Mouse (Mus musculus) hindlimb bud, embryonic 11.5 days (tissue): ENCODE measurements around the gene Tchp.

ENCODE experiments used
- DNase-seq: peaks from one replicate; pipeline ENCODE4 v3.0.0-alpha.2; 2012; ENCODE audit warnings: low read depth, low spot score; ENCODE audit errors: extremely low spot score

The Tchp gene

DNA sequence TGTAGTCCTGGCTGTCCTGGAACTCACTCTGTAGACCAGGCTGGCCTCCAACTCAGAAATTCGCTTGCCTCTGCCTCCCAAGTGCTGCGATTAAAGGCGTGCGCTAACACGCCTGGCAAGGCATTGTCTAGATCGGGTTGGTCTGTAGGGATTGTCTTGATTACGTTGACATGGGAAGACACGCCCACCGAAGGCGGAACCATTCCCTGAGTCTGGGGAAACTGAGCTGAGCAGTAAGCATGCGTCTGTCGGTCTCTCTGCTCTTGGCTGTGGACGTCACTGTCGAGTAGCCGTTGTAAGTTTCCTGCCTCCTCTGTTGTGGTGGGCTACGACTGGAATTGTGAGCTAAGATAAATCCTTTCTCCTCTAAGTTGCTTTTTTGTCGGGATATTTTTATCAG is 10.6 kb upstream of the Tchp start:
- DNase-seq: no peak

DNA sequence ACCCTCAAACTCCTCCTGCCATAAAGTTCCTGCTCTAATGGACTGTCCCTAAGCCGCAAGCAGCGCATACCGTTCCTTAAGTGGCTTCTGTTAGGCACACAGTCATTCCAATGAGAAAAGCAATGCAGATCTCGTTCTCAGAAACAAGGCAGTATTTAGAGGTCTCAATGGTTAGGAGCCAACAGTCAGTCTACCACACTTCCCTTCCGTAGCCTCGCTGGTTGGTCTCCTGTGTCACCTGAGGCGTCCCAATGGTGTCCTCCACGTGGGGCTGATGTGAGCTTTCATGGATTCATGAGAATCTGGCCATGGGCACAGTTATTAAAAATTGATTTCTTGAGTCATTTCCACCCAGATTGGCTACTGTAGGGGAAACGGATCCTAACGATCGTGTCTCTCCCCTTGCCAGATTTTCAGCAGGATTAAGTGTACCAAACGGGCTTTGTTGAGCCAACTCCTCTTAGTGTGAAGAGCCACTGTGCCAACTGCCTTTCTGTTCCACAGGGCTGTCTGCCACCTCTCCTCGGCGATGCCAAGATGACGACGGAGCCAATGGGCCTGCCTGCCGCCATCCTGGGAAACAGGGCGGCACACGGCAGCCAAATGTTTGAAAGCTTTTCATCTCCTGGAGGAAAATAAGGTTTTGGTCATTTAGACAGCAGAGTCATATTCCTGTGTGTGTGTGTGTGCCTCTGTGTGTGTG is 9.4 kb upstream of the Tchp start:
- no peak for DNase-seq

DNA sequence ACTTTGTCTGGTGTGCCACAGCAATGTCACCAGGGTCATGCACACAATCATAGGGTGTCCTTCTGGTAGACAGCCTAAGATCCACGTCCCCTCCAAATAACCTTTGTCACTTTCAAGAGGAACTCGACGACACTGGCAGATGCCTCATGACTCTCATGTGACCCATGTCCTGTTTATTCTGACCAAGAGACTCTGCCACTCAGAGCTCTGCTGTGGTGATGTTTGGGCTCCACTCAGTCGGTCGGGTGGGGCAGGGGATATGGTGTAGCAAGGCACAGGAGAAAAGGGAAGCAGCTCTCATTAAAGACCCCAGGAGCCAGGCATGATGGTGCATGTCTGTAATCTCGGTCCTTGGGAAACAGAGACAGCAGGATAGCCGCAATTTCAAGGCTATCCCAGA is 8.5 kb upstream of the Tchp start:
- DNase-seq: no peak

DNA sequence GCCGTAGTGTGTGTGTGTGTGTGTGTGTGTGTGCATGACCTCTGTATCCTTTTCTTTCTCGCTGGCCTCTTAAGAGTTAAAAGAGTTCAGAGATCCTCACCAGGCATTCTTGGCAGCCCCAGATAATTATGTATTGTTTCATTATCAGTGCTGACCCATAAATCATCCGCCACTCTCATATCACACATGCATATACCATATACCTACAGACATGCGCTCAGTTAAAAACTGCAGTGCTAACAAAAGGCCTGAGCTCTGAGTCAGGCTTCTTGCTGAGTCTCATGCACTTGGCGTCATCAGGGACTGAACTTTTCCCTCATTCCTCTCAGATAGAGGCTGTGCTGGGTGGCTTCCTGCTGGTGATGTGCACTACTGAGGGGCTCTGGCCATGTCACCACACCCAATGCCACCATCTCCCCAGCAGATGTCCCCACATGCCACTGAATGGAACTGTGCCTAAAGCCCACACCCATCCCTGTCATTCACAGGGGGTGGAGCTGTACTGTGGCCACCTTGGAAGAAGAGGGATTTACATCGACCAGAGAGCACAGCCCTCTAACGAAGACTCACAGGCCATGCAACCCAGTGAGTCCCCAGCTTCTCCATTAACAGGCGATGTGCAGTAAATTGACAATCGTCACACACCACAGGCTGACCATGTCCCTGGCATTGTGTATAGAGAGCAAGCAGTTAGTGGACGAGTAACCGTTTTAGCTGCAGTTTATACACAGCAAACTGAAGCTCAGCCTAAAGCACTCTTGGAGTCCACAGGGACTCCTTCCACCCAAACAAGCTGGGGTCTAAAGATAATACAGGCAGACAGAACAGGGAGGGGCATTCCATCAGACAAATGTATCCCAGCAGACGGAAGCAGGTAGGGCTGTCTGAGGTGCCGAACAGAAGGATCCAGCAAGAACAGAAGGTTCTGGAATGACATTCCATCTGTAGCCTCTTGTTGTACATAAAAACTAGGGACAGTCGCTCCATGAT is 4.9 kb upstream of the Tchp start:
- DNase-seq: no peak

DNA sequence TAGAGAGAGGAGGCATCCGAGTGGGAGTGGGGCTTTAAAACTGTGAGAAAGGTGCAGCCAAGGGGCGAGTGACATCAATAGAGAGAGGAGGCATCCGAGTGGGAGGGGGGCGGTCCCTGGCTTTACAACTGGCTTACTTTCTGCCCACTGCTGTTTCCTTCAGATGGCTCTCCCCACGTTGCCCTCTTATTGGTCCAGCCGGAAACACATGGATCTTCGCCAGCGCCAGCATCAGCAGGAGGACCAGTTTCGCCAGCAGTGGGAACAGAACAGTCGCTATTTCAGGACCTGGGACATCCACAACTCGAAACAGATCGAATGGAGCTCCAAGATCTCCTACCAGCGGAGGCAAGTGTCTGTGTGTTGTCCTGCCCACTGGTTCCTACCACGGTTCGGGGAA is 931 bp downstream of the Tchp start:
- no peak for DNase-seq

DNA sequence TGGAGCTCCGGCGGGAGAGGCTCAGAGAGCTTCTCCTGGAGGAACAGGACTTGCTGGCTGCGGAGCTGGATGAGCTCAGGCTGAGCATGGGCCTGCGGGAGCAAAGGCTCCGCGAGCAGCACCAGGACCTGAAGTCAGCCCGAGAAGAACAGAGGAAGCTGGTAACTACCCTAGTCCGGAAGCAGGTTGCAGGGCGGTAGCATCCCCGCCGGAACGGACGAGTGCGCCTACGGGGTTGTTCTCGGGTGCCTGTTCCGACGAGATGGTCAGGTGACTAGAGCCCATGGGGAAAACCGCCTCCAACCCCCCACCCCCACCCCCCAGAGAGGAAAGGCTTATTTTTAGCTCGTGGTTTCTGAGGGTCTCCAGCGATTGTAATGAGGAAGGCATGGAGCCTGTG is 1.8 kb downstream of the Tchp start:
- no peak for DNase-seq

DNA sequence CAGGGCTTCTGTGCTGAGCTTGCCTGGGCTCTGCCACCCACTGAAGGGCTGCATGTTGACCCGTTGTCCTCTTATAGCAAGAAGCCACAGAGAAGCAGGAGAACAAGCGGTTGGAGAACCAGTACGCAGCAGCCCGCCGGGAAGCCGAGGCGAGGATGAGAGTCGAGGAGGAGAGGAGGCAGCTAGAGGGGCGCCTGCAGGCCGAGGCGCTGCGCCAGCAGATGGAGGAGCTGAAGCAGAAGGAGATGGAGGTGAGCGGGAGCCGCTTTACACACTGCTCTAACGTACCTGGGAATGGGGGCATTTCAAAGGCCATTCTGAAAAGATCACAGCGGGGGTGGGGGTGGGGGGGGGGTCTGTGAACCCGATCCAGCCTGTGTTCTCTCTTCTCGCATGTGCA is 7.0 kb downstream of the Tchp start:
- no peak for DNase-seq

DNA sequence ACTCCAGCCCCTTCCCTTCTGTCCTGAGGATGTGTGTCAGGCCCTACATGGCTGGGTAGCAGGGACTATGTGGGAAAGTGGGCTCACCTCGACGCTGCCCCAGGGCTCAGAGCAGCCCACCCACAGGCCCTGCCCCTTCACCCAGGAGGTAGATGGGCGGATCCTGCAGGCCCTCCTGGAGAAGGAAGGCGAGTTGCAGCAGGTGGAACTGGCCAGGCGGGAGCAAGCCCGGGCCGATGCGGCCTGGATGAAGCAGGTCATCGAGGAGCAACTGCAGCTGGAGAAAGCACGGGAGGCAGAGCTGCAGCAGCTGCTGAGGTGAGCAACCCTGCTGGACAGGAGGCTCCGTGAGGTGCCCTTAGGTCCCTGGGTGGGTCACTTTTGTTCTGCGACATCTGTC is 9.7 kb downstream of the Tchp start:
- no peak for DNase-seq

DNA sequence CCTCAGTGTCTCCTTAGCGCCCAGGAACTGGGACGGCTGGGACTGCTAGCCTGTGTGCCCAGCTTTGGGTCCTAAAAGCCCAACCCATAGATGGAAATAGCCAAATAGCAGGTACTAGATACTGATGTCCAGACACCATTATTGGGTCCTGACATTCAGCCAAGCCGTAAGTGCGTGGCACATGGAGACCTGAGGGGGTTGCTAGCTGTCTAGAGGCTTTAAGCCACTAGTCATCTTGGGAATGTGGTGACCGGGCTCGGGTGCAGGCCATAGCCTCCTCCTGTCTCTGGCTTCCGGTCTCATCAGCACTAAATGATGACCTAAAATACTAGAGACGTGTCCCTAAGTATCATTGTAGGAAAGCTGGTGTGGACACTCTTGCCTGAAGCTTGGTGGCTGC is 10.4 kb downstream of the Tchp start:
- DNase-seq: no peak

DNA sequence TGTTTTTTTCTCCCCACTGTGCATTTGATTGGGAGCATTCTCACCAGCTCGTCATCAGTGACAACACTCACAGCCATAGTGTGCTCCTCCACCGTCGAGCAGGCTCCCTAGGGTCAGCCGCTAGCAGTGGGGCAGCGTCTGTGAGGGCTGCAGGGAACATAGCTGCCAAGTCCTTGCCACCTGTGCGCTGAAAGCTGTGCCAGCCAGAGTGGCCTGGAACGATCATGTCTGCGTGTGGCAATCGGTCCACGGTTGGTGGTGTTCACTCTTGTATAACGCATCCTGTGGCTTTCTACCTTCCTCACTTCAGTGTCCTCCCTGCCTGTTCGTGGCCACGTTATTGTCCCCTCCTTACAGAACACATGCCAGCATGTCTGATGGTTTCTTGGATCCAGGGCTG is 10.9 kb downstream of the Tchp start:
- DNase-seq: no peak

DNA sequence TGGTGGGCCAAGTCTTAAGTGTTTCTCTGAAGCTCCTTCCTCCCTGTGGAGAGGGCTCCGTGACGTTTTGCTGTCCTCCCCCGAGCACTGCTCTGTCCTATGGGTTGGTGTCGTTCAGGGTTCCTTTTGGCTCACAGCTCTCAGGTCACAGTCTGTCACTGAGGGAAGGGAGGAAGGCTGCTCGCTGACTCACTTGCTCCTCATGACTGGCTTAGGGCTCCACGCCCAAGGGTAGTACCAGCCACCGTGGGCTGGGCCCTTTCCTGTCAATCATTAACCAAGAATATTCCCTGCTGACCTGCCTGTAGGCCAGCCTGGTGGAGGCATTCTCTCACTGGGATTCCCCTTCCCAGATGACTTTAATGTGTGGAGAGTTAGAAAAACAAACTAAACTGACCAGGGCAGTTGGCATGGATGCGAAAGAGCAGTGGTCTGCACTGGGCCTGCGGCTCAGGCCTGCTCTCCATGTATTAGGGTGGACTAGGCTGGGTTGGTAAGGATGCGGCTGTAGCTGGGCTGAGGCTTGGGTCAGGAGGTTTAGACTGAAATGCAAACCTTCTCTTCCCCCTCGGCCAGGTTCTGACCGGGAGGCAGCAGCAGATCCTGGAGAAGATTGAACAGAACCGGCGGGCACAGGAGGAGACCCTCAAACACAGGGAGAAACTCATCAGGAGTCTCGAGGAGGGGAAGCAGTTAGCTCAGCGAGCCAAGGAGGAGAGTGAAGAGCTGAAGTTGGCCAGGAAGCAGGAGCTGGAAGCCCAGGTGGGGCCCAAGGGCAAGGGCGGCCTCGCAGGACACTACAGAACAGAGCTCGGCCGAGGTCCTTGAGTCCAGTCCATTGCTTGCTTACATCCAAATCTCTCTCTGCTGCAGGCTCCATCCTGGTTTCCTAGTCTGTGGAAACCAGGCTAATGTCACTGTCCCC is 11.7 kb downstream of the Tchp start:
- DNase-seq: no peak

DNA sequence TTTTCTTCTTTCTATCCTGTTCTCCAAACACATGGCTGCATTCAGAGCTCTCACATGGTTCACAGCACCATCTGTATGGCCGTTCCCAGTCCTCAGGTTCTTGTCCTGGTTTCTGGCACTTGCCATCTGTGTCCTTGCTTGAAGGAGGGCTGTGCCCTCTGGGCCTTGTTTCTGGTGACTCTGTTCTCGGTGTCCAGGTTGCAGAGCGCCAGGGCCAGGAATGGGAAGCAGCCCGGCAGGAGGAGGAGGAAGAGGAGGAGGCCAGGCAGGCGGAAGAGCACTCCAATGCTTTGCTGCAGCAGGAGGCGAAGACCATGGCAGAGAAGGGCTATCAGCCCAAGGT is 12.3 kb downstream of the Tchp start:
- DNase-seq: no peak

DNA sequence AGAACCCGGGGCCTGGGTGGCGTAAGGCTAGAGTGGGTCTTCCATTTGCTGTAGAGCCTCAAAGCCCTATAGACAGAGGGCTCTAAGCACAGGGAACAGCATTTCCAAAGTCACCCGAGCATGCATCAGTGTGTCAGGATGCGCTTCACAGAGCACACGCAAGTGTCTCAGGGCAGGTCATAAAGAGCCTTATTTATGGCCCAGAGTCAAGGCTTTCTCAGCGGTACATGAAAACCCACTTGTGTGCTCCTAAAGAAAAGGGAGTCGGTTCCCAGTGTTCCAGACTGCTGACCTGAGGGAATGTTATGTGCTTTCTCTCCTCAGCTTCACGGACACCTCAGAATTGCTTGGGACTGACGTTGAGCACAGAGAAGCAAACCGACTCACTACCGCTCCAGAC is 13.2 kb downstream of the Tchp start:
- no peak for DNase-seq

DNA sequence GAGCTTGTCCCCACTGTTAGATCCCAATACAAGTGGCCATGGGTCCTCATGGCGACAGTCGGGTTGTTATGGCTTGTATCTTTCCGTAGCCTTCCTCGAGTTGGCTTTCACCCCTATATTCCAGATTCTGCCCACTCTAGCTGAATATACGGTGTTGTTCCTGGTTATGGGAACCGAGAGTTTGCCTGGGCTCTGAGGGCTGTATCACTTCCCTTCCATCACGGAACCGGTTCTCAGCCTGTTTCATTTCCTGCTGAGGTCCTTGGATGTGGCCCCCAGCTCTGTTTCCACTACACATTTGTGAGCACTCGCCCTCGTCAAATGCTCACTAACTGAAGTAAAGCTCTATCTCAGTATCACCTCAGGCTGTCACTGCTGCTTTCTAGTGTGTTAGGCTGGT is 14.4 kb downstream of the Tchp start:
- no peak for DNase-seq

DNA sequence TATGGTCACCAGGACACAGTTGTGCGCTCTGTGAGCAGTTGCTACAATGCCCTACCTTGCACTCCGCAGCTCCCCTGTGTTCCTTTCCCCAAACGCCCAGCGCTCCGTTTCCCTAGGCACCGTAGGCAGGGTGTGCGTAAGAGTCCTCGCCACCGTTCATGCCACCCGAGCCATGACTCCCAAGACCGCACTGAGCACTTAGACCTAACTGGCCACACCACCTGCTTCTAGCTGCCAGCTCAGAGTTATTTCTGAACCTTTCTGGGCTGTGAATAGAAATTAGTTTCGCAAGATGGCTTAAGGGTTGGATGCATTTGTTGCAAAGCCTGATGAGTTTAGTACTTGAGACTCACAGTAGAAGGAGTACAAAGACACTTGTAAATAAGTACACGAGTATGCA is 15.3 kb downstream of the Tchp start:
- no peak for DNase-seq

DNA sequence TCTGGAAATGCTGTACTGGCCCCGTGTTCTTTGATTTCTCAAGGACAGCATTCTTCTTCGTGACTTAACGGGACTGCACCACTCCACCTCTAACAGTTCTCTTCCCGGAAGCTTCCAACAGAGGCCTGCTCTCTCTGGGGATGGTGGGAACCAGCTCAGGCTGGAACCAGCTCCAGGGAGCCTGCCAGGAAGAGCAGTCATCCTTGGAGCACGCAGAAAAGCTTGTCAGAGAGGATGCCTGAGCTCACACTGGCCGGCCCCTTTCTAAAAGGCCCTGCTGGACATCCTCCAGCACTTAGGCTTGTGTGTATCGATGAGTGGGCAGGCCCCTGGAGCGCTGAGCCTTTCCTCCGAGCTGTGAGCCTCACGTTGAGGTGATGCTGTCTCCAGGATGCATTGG is 20.6 kb downstream of the Tchp start:
- DNase-seq: no peak

DNA sequence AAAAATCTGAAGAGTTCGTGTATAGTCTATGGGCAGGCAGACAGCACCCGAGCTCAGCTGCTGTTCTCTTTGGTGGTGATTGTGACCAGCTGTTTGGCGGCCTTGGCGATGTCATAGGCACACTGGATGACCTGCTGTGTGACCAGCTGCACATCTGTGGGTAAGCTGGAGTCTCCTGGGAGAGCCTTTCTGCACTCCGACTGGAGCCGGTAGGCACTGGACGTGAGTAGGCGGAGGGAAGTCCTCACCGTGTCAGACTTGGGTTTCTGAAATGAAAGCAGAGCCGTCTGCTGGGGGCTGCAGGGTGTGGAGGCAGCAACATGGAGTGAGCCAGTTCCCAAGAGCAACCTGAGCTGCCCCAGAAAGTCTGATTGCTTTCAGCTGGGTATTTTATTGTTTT is 22.6 kb downstream of the Tchp start:
- DNase-seq: peak; percentile 0

DNA sequence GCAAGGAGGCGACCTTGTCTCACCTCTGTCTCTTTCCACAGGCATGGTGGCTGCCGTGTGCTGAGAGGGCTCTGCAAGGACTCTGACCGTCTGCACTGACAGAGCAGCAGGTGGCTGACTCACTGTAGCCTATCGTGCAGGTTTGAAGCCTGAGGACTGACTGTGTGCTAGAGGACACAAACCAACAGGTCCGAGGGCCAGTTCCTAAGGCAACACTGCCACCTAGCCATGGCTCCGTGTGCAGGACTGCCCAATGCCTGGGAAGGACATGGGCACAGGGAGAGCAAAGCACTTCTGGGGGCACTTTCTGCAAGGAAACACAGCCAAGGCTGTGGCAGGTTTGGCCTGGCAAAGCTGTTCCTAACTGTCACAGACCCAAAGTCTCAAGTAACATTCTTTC is 23.9 kb downstream of the Tchp start:
- no peak for DNase-seq

DNA sequence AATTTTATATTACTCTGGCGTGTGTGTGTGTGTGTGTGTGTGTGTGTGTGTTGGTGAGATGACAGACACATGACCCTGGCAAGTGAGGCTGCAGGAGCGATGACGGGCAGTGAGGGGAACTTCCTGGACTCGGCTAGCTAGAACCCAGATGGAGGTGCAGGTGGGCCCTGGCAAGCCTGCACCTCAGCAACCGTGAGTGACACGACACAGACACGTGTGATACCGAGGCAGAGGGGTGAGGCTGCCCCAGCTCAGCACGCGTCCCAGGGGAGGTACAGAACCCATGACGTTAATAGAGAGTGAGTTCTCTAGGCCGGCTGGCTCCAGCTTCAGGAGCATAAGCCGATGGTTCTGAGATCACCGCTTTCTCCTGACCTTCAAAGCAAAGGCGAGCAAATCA is 24.4 kb downstream of the Tchp start:
- no peak for DNase-seq

DNA sequence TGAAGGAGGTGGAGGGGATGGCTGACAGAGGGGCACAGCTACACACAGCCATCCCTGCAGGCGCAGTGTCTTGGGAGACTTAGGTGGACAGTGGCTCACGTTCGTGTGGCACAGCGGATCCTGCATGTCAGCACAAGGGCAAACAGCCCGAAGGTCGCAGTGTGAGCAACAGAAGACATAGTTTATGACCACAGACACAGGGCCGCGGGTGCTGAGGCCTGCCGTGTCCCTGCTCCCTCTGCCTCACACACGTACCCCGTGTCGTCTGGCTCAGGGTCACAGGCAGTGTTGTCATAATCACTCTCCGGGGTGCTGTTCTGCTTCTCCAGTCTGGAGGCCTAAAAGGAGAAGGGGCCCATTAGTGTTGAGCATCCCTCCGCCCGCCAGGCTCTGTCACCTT is 26.0 kb downstream of the Tchp start:
- no peak for DNase-seq

DNA sequence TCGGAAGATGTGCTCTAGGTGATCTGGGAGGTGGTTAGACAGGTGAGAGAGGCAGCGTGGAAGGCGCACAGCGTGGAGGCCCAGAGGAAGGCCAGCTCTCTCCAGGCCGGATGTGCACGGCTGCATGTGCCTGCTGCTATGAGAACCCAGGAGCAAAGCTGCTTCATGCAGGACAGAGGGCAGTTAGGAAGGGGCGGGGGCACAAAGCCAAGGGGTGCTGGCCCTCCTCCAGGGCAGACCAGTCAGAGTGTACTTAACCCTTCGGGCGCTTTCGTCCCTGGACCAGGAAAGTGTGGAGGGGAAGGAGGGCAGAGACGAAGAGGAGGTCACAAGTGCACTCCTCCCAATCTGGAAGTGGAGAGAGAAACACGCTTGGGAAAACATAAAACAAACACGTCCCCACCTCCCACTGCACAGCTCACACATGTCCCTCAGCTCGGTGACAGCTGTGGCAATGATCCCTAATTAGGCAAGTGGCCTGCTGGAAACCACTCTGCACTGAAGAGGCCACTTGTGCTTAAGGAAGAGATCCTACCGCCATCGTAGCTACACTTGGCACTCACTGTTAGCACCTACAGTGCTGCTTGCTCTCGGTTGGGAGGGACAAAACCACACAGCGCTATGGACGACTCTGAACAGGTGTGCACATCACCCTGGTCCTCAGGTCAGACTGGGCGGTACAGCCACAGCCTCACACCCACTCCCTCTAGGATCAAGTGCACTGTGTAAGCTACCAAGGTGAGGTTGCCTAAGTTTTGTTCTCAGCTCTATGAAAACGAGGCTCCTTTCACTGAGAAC is 29.7 kb downstream of the Tchp start:
- DNase-seq: no peak
